Mouse (Mus musculus) forebrain, embryonic 13.5 days (tissue): ENCODE data around the gene Slc2a12. TPM values are rescaled to one million over a fixed set of nuclear protein-coding genes. Genes with fewer than 3 reads are reported as not detected.

ENCODE experiments used
- ATAC-seq: fragments of 200-750 bp; cut with Nextera tagmentation; 2 replicates; pipeline ENCODE4 v1.8.0; 2017
- H3K27ac ChIP-seq: fragments of 300-500 bp; sonication (generic); 2 replicates; pipeline ENCODE4 v1.5.1; 2015; ENCODE audit warnings: inconsistent platforms, mild to moderate bottlenecking, moderate library complexity
- H3K27me3 ChIP-seq: fragments of 300-500 bp; sonication (generic); 2 replicates; pipeline ENCODE4 v1.6.1; 2015; ENCODE audit warnings: mild to moderate bottlenecking, inconsistent platforms
- H3K36me3 ChIP-seq: fragments of 300-500 bp; sonication (generic); 2 replicates; pipeline ENCODE4 v1.6.1; 2015; ENCODE audit warnings: mild to moderate bottlenecking, inconsistent platforms; ENCODE audit not compliant: poor library complexity, severe bottlenecking
- H3K4me1 ChIP-seq: fragments of 300-500 bp; sonication (generic); 2 replicates; pipeline ENCODE4 v1.6.1; 2015; ENCODE audit warnings: inconsistent platforms
- H3K4me2 ChIP-seq: fragments of 300-500 bp; sonication (generic); 2 replicates; pipeline ENCODE4 v1.6.1; 2015; ENCODE audit warnings: inconsistent platforms, mild to moderate bottlenecking, moderate library complexity
- H3K4me3 ChIP-seq: fragments of 300-500 bp; sonication (generic); 2 replicates; pipeline ENCODE4 v1.5.1; 2015; ENCODE audit warnings: mild to moderate bottlenecking, inconsistent platforms
- H3K9ac ChIP-seq: fragments of 300-500 bp; sonication (generic); 2 replicates; pipeline ENCODE4 v1.6.1; 2015; ENCODE audit warnings: mild to moderate bottlenecking, inconsistent platforms
- H3K9me3 ChIP-seq: fragments of 300-500 bp; sonication (generic); replicated peaks from 2 replicates; pipeline ENCODE4 v1.6.1; 2016; ENCODE audit warnings: inconsistent platforms
- WGBS: fragments of 180-500 bp; shearing (Covaris S2); methylation state at CpG from one replicate; pipeline ENCODE4 v1.1.7; 2015; 5-methylcytosine and 5-hydroxymethylcytosine counted together
- polyA plus RNA-seq: library from polyadenylated mRNA; unstranded; fragments of >200 nt; fragmentation: Nextera tagmentation; extraction: Ambion mirVana; gene quantifications from 2 replicates; pipeline ENCODE4 v1.2.1, GENCODE M21; 2015

The Slc2a12 gene
- polyA plus RNA-seq, 1 experiment from 2014 or later = 2.4 TPM

DNA sequence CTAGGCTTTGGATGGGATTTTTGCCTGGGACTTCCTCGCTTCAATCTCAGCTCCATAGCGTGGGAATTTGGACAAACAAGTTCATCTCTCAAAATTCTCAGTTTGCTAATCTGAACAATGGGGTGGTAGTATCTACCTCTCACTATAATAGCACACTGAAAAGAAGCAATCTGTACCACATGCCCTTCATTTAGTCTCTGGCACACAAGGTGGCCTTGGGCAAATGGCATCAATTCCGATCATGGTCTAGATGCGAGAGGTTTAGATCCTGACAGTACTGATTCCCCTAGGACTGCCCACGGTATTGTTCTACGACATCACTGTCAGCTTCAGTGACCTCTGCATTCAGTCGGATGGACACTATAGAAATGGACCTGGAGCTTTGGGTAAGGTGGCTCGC lies 29.4 kb downstream of the Slc2a12 start:
- no peak overlapping the region for H3K27ac ChIP-seq
- no peaks in the 10 kb centered on the region for H3K27me3 ChIP-seq
- no peaks in the 10 kb centered on the region for H3K36me3 ChIP-seq
- H3K9ac ChIP-seq = no peak overlapping the region
- 90% methylated on average over 8 of the region's 8 CpGs for WGBS
- H3K4me1 ChIP-seq = no peaks in the 10 kb centered on the region
- ATAC-seq = no peak
- no peak overlapping the region for H3K4me3 ChIP-seq
- no peak overlapping the region for H3K4me2 ChIP-seq
- H3K9me3 ChIP-seq = no peaks in the 10 kb centered on the region

DNA sequence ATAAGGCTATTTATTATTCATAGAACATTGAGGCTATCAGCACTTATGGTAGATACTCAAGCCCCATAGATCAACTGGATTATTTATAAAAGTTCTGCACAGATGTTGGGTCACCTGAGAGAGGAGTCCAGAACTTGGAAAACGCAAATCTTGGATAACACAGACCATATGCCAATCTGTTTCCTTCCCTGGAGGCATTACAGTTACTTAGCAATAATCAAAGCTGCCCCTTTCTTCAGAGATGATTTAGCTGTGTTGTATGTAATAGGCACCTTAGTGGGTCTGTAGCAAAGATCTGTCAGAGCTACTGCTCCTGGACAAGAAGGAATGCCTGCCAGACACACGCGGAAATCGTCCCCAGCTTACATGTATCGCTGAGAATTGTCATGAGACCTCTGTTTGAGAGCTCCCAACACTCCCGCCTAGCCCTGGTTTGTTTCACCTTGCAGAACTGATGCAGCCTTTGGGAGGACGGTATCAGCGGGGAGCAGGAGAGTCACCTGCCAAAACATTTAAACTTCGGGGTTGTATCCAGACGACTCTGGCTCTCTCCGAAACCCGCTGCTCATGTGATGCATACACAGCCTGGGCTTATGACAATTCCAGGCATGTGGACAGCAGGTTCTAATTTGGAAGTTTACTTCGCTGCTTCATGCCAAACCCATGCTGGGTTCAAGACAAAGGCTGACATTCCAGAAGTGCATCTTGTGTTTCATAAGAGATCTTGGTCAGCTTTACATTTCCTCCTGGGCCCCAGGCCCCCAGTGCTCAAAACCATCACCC lies 31.2 kb downstream of the Slc2a12 start:
- WGBS = 74% methylated on average over 13 of the region's 13 CpGs
- Histone ChIP-seq H3K27me3 (no peaks in the 10 kb centered on the region), H3K4me2 (no peak overlapping the region), H3K9me3 (no peaks in the 10 kb centered on the region), H3K36me3 (no peaks in the 10 kb centered on the region), H3K27ac (no peak overlapping the region), H3K4me1 (no peaks in the 10 kb centered on the region), H3K4me3 (no peak overlapping the region), H3K9ac (no peak overlapping the region)
- ATAC-seq = no peak

DNA sequence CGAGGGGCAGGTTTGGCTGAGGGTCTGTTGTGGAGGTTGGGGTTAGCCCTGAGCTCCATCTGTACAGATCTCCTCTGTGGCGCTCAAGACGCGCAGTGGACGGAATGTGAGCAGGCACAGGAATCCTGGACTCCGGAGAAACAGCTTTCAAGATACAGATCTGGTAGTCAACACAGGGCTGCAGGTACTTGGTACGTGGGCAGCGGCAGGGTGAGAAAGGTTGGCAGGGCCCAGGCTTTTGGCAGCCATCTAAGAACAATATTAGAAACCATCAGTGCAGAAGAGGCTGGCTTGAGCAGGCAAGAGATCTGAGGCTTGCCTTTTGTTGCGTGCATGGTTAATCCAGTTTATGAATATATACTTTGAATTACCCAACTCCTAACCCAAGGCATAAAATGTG lies 51.4 kb downstream of the Slc2a12 start:
- peaks cover 11% of the 10 kb centered on the region for H3K36me3 ChIP-seq
- peaks cover under 1% of the 10 kb centered on the region; the same call in 1 of the 2 replicates for H3K4me1 ChIP-seq
- no peak overlapping the region for H3K27ac ChIP-seq
- H3K9me3 ChIP-seq = no peaks in the 10 kb centered on the region
- H3K9ac ChIP-seq = no peak overlapping the region
- no peaks in the 10 kb centered on the region for H3K27me3 ChIP-seq
- 95% methylated on average over 9 of the region's 9 CpGs for WGBS
- no peak overlapping the region for H3K4me2 ChIP-seq
- H3K4me3 ChIP-seq = no peak overlapping the region
- no peak for ATAC-seq

GRCm38 (mm10) chr10:22696864-22697263 lies 52.1 kb downstream of the Slc2a12 start:
- H3K27me3 ChIP-seq = no peaks in the 10 kb centered on the region
- no peak for ATAC-seq
- H3K9ac ChIP-seq = no peak overlapping the region
- peaks cover 11% of the 10 kb centered on the region for H3K36me3 ChIP-seq
- no peaks in the 10 kb centered on the region for H3K9me3 ChIP-seq
- no peak overlapping the region for H3K4me2 ChIP-seq
- 90% methylated on average over 7 of the region's 7 CpGs for WGBS
- H3K4me3 ChIP-seq = no peak overlapping the region
- no peak overlapping the region for H3K27ac ChIP-seq
- H3K4me1 ChIP-seq = peaks cover 5% of the 10 kb centered on the region; the same call in 1 of the 2 replicates

- peak; percentile 23; the same call in 1 of the 2 replicates for ATAC-seq
- Histone ChIP-seq H3K36me3 (peaks cover 18% of the 10 kb centered on the region), H3K9me3 (no peaks in the 10 kb centered on the region), H3K4me1 (peaks cover 8% of the 10 kb centered on the region), H3K9ac (no peak overlapping the region), H3K4me3 (no peak overlapping the region), H3K27me3 (no peaks in the 10 kb centered on the region), H3K27ac (no peak overlapping the region), H3K4me2 (no peak overlapping the region)
- WGBS = 91% methylated on average over 9 of the region's 9 CpGs
Measured at GRCm38 (mm10) chr10:22698158-22698953, 53.5 kb downstream of the Slc2a12 start.

- WGBS = 74% methylated on average over 19 of the region's 19 CpGs
Measured at GRCm38 (mm10) chr10:22699487-22700335, 54.9 kb downstream of the Slc2a12 start.

GRCm38 (mm10) chr10:22700773-22701172 lies 56.0 kb downstream of the Slc2a12 start:
- ATAC-seq = no peak
- no peak overlapping the region for H3K9ac ChIP-seq
- H3K4me2 ChIP-seq = no peak overlapping the region
- no peak overlapping the region for H3K4me3 ChIP-seq
- H3K36me3 ChIP-seq = peaks cover 34% of the 10 kb centered on the region
- H3K4me1 ChIP-seq = peaks cover 9% of the 10 kb centered on the region
- WGBS = 90% methylated on average over 9 of the region's 9 CpGs
- no peaks in the 10 kb centered on the region for H3K27me3 ChIP-seq
- H3K27ac ChIP-seq = no peak overlapping the region
- H3K9me3 ChIP-seq = no peaks in the 10 kb centered on the region

More at GRCm38 (mm10) chr10:22699487-22700335, 54.9 kb downstream of the Slc2a12 start:
- peaks cover 9% of the 10 kb centered on the region for H3K4me1 ChIP-seq
- no peak overlapping the region for H3K27ac ChIP-seq
- no peak; the same call in 1 of the 2 replicates for ATAC-seq
- no peaks in the 10 kb centered on the region for H3K27me3 ChIP-seq
- H3K4me3 ChIP-seq = no peak overlapping the region
- H3K36me3 ChIP-seq = peaks cover 27% of the 10 kb centered on the region
- H3K4me2 ChIP-seq = no peak overlapping the region
- H3K9ac ChIP-seq = no peak overlapping the region
- H3K9me3 ChIP-seq = no peaks in the 10 kb centered on the region

DNA sequence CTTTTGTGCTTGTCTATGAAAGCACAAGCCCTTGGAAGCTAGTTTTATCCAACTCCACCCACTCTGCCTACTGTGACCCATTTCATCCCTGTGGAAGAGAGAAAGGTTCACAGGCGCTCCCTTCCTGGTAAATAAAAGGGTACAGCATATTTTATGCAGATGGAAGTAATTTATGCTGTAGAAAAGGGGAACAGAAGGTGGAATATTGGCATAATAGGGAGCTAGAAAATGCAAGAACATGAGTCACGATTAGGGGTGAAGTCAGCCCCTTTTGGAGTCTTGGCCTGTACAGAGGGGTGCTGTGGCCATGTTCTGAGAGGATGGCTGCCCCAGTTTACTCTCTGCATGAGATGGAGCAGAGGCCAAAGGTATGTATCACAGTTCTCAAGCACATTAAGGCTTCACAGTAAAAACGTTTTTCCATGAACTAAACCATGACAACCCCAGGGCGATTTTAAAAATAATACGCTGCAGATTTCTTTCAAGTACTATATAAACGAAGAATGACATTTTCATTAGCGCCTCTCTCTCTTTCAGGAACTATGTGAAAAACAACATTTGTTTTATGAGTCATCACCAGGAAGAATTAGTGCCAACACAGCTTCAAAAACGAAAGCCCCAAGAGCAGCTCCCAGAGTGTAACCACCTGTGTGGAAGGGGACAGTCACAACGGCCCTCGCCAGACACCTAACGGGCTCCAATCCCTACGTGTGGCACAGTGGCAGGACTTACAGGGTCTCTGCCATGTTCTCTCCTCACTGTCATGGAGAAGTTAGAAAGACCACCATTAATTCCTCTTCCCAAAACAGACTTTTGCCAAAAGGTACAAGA lies 56.9 kb downstream of the Slc2a12 start:
- ATAC-seq = peak; percentile 54; the same call in 1 of the 2 replicates
- H3K27ac ChIP-seq = no peak overlapping the region

GRCm38 (mm10) chr10:22703844-22704243 lies 59.0 kb downstream of the Slc2a12 start:
- WGBS = 88% methylated on average over 6 of the region's 6 CpGs
- H3K4me1 ChIP-seq = peaks cover 9% of the 10 kb centered on the region

More for the DNA sequence above, 56.9 kb downstream of the Slc2a12 start:
- Histone ChIP-seq H3K27me3 (no peaks in the 10 kb centered on the region), H3K4me3 (no peak overlapping the region), H3K9me3 (no peaks in the 10 kb centered on the region), H3K4me2 (no peak overlapping the region), H3K9ac (no peak overlapping the region), H3K36me3 (peaks cover 42% of the 10 kb centered on the region), H3K4me1 (peaks cover 9% of the 10 kb centered on the region)
- WGBS = 84% methylated on average over 12 of the region's 12 CpGs

GRCm38 (mm10) chr10:22708190-22708843 lies 63.5 kb downstream of the Slc2a12 start:
- no peak for ATAC-seq
- H3K9ac ChIP-seq = no peak overlapping the region
- WGBS = 89% methylated on average over 7 of the region's 7 CpGs

More at GRCm38 (mm10) chr10:22703844-22704243, 59.0 kb downstream of the Slc2a12 start:
- no peak overlapping the region for H3K4me2 ChIP-seq
- H3K4me3 ChIP-seq = no peak overlapping the region
- no peak overlapping the region for H3K9ac ChIP-seq
- no peaks in the 10 kb centered on the region for H3K27me3 ChIP-seq
- H3K9me3 ChIP-seq = no peaks in the 10 kb centered on the region
- H3K36me3 ChIP-seq = peaks cover 64% of the 10 kb centered on the region
- ATAC-seq = no peak
- H3K27ac ChIP-seq = no peak overlapping the region

More at GRCm38 (mm10) chr10:22708190-22708843, 63.5 kb downstream of the Slc2a12 start:
- no peak overlapping the region for H3K4me3 ChIP-seq
- no peak overlapping the region for H3K4me2 ChIP-seq
- no peak overlapping the region for H3K27ac ChIP-seq
- H3K4me1 ChIP-seq = peaks cover 1% of the 10 kb centered on the region; the same call in 1 of the 2 replicates
- no peaks in the 10 kb centered on the region for H3K27me3 ChIP-seq
- peaks cover 69% of the 10 kb centered on the region for H3K36me3 ChIP-seq
- H3K9me3 ChIP-seq = no peaks in the 10 kb centered on the region
